Mouse (Mus musculus) G1E (cell line): ENCODE results near the gene Mical3.

ENCODE experiments used
- CTCF ChIP-seq: IDR thresholded peaks from 2 replicates; pipeline ENCODE4 v1.5.1; 2012; ENCODE audit warnings: low read depth, low read length, inconsistent platforms, mixed read lengths
- GATA1 ChIP-seq: IDR thresholded peaks from 2 replicates; pipeline ENCODE4 v1.6.1; 2012; ENCODE audit warnings: borderline replicate concordance, low read length, inconsistent platforms, mixed read lengths
- TAL1 ChIP-seq: conservative IDR thresholded peaks from 2 replicates; pipeline ENCODE4 v1.6.1; 2012; ENCODE audit warnings: low read depth, low read length, inconsistent platforms, mixed read lengths

- TF ChIP-seq TAL1 (no peak), CTCF (no peak), GATA1 (no peak)
These were observed 4.6 kb downstream of the Mical3 start for GRCm38 (mm10) chr6:121126202-121126601.
